Mouse (Mus musculus): ENCODE data around the gene Eomes.

The Eomes gene

GRCm38 (mm10) chr9:118477961-118478360 lies at the start of gene Eomes:
Gene Eomes, plus strand, starts transcription at chr9:118478212.
- DNase-seq (ENCODE audit: low spot score) = no peak

- no peak for DNase-seq (ENCODE audit: low spot score)
These were observed 33.2 kb upstream of the Eomes start for GRCm38 (mm10) chr9:118444809-118445208.

- no peak for DNase-seq (ENCODE audit: low spot score)
These were observed 28.7 kb upstream of the Eomes start for GRCm38 (mm10) chr9:118449336-118449735.

DNA sequence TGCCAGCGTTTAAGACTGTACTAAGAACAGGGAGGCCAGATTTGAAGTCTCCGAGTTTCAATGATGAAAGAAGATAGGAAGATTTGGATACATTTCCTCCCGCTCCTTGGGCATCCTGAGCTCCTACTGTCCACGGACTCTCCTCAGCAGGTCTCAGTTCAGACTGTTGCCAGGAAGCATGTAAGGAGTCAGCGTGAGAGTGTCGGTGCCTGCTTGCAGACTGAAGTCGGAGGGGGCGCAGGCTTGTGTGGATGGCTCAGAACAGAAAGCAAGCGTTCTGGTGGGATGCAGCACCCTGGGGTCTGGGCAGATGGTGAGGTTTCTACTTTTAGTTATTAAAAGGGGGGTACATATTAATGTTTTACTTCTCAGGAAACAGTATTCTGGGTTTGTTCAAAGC lies 24.6 kb upstream of the Eomes start:
- no peak for DNase-seq (ENCODE audit: low spot score)

GRCm38 (mm10) chr9:118455188-118455845 lies 22.7 kb upstream of the Eomes start:
- peak; percentile 29 for DNase-seq (ENCODE audit: low spot score)

- no peak for DNase-seq (ENCODE audit: low spot score)
These were observed 21.6 kb upstream of the Eomes start for GRCm38 (mm10) chr9:118456405-118456804.

- DNase-seq (ENCODE audit: low spot score) = no peak
These were observed 20.0 kb upstream of the Eomes start for GRCm38 (mm10) chr9:118458039-118458438.

- DNase-seq (ENCODE audit: low spot score) = no peak
These were observed 14.0 kb upstream of the Eomes start for GRCm38 (mm10) chr9:118464031-118464430.

DNA sequence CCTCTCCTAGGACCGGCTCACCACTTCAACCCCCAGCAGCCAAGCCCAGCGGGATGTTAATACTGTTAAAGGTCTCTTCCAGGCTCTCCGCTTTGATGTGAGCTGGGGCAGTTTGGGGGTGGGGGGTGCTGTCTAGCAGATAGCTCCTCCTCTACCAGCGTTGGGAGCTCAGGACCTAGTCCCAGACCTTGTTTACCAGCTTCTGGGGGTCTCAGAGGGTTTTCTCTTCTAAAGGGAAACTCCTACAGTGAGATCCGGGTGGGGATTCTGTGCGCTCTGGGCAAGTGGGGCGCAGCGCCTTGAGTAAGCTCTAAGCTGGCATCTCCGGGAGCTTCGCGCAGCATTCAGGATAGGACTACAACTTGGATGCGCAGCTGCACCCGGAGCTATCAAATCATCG lies 9.7 kb upstream of the Eomes start:
- no peak for DNase-seq (ENCODE audit: low spot score)

GRCm38 (mm10) chr9:118469272-118469671 lies 8.7 kb upstream of the Eomes start:
- no peak for DNase-seq (ENCODE audit: low spot score)

GRCm38 (mm10) chr9:118471296-118471695 lies 6.7 kb upstream of the Eomes start:
- no peak for DNase-seq (ENCODE audit: low spot score)

DNA sequence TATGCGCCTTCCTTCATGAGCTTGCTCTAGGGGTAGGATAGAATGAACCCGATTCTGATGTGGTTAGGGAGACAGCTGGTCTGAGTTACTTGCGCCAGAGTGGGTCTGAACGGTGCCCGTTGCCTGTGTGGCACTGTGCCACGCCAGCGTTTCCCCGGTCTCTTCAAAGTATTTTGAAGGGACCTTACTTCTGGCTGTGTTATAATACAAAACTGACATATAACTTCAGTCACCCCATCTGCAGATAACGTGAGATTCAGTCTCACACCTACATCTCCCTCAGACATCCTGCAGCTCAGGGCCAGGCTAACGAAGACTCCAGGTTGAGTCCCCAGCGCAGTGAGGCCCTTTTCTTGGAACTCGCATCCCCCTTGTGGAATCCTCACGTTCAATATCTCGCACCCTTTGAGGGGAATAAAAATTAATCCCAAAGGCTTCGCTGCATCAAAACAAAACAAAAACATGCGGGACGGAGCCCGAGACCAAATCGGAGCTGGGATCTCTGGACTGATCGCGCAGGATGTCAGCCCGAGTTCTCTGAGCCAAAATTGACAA lies 1.7 kb upstream of the Eomes start:
- DNase-seq (ENCODE audit: low spot score) = no peak

GRCm38 (mm10) chr9:118476766-118477271 lies 1.2 kb upstream of the Eomes start:
- no peak for DNase-seq (ENCODE audit: low spot score)

DNA sequence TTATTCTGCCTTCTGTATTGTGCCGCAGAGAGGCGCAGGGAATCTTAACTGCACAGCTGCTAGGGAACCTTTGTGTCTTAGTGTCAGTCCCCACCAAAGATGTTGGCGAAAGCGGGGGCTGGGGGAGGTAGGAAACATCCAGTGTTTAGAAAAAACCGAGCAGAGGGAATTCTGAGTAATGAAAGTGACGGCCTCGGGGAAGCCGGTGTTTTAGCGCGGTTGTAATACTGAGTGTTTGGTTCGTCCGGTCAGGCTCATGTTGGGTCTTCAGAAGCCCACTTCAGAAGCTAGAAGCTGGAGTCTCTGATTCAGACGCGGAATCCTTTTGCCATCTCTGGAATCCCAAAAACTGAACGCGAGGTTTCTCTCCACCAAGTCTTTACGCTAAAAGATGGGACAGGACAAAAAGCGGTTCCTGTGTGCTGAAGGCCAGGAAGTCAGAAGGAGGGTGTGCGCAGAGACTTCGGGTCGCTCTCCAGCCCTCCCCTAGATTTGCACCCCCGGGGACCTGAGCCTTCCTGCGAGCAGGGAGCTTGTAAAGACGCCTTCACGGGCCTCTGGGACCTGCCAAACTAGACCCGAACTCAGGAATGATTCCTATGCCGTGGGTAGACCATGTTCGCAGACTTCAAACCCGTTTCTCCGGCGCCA lies 606 bp upstream of the Eomes start:
- DNase-seq (ENCODE audit: low spot score) = no peak

DNA sequence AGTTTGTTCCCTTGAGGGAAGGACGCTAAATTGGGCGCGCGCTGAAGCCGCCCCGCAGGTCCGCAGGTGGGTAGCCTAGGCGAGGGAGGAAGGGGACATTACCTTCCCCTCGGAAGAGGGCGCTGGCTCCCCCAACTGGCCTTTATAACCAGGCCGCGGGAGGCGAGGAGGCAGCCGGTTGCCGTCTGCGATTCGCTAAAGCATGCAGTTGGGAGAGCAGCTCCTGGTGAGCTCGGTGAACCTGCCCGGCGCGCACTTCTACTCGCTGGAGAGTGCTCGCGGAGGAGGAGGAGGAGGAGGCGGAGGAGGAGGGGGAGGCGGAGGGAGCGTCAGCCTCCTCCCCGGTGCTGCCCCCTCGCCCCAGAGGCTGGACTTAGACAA lies 436 bp downstream of the Eomes start:
- DNase-seq (ENCODE audit: low spot score) = no peak

DNA sequence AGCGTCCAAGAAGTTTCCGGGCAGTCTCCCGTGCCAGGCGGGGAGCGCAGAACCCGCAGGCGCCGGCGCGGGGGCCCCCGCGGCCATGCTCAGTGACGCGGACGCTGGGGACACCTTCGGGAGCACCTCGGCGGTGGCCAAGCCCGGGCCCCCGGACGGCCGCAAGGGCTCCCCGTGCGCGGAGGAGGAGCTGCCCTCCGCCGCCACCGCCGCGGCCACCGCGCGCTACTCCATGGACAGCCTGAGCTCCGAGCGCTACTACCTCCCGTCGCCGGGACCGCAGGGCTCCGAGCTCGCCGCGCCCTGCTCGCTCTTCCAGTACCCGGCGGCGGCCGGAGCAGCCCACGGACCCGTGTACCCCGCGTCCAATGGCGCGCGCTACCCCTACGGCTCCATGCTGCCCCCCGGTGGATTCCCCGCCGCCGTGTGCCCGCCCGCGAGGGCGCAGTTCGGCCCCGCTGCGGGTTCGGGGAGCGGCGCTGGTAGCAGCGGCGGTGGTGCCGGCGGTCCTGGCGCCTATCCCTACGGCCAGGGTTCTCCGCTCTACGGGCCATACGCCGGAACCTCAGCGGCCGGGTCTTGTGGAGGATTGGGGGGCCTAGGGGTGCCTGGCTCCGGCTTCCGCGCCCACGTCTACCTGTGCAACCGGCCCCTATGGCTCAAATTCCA lies 961 bp downstream of the Eomes start:
- DNase-seq (ENCODE audit: low spot score) = no peak

DNA sequence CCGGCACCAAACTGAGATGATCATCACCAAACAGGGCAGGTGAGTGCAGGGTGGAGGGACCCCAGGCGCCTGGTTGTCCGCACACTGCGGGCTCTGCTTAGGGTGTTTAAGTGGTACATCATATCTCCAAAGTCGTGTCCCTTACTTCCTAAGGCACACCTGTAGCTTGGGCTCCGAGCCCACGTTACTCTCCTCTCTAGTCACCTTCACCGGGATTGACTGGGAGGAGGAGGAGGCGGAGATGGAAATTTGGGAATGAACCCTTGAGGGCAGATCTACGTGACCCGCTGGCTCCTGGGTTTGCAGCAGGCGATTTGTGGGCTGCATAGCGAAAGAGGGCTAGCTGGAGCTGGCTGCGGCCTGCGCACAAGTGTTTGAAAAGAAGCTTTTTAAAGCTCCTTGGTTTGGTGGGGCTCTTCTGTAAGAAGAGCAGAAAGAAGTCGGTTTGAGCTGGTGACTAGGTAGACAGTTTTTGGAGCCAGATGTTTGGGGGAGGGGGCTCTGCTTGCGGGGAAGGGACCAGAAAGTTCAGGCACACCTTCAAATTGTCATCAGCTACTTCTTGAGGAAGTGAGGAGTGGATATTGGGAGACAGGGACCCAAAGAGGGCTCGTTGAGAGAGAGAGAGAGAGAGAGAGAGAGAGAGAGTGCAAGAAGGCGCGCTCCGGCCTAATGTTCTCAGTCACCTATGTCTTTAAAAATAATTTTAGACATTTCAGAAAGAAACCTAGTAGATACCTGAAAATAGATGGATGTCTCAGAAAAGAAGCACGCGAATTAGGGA lies 1.7 kb downstream of the Eomes start:
- no peak for DNase-seq (ENCODE audit: low spot score)

DNA sequence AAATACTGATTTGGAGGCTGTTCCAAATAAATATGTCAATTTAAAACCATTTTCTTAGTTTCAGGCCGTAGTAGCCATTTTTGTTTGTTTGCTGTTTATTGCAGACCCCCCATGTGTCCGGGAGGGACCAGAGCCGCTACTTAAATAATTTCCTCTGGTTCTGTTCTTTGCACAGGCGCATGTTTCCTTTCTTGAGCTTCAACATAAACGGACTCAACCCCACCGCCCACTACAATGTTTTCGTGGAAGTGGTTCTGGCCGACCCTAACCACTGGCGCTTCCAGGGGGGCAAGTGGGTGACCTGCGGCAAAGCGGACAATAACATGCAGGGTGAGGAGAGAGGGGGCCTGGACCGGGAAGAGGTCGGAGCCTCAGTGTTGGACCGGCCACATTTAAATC lies 2.3 kb downstream of the Eomes start:
- no peak for DNase-seq (ENCODE audit: low spot score)

GRCm38 (mm10) chr9:118482210-118482609 lies 4.2 kb downstream of the Eomes start:
- DNase-seq (ENCODE audit: low spot score) = no peak

GRCm38 (mm10) chr9:118486361-118487095 lies 8.5 kb downstream of the Eomes start:
- DNase-seq (ENCODE audit: low spot score) = no peak

- DNase-seq (ENCODE audit: low spot score) = no peak
These were observed 9.0 kb downstream of the Eomes start for GRCm38 (mm10) chr9:118487096-118487395.

- no peak for DNase-seq (ENCODE audit: low spot score)
These were observed 9.6 kb downstream of the Eomes start for GRCm38 (mm10) chr9:118487636-118488035.
